ENCODE assay signal across 17 mouse cellular contexts in the genomic region with DNA sequence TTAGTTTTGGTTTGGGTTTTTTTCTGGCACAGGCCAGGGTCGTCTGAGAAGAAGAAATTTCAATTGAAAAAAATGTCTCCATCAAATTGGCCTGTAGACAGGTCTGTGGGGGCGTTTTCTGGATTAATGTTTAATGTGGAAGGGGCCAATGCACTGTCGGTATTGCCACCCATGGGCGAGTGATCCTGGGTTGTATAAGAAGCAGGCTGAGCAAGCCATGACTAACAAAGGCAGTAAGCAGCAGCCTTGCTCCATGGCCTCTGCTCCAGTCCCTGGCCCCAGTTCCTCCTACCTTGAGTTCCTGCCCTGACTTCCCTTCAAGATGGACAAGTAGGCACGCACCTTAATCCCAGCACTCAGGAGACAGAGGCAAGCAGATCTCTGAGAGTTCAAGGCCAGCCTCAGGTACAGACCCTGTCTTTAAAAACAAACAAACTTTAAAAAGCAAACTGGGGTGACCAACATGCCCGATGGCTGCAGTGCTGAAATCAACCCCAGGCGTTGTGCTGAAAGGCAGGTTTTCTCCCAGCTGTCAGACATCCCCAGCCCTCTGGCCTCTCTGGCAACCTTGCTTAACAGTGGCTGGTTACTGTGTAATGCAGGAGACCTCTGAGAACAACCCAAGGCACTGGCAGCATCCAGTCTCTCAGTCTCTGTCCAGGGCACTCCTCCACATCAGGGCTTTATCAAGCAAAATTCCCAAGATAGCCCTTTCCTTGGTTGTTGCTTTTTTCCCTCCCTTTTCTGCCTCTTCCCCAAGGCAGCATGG. TPM values are rescaled to one million over a fixed set of nuclear protein-coding genes. Genes with fewer than 3 reads are reported as not detected.
DNase-seq lines count a peak whose midpoint lies in the region; ATAC-seq and TF ChIP-seq lines count a peak whose summit lies in the region.
"Had no signal": no experiment of that assay in that cellular context is flagged by ENCODE, and none has a peak within 500 bp of the region (broad histone marks: within the 10 kb centered on the region; RNA-seq: fewer than 3 reads in every experiment).

No protein-coding gene starts in this region.

- peaks cover 20% of the 10 kb centered on the region for H3K4me1 ChIP-seq in liver, adult 2 months (ENCODE audit: control insufficient read depth, insufficient read depth, low read length)
- peaks cover 11 to 12% of the 10 kb centered on the region in 2 experiments for H3K4me1 ChIP-seq in ES-E14 (ENCODE audit: control insufficient read depth in 2 of 2, insufficient read depth in 2 of 2, low read length in 2 of 2, poor library complexity in 1 of 2)
- no peaks in the 10 kb centered on the region; the same call in 1 of the 2 replicates for H3K4me1 ChIP-seq in kidney, embryonic 16.5 days (ENCODE audit: insufficient read depth, low read length)

- H3K4me2 ChIP-seq in kidney, embryonic 16.5 days (replicated peaks; ENCODE audit: low read depth, low read length): no peak overlapping the region

- H3K9me3 ChIP-seq in ES-E14 (ENCODE audit: control insufficient read depth, insufficient read depth, low read depth, low read length): no peaks in the 10 kb centered on the region
- H3K9me3 ChIP-seq in kidney, embryonic 16.5 days (ENCODE audit: low read length): no peaks in the 10 kb centered on the region

- H3K9ac ChIP-seq in liver, adult 2 months (ENCODE audit: low read depth, low read length): no peak overlapping the region
- H3K9ac ChIP-seq in ES-E14 (ENCODE audit: insufficient read depth, low read depth, low read length, poor library complexity, severe bottlenecking): no peak overlapping the region; the same call in 1 of the 2 replicates
- H3K9ac ChIP-seq in kidney, embryonic 16.5 days (replicated peaks; ENCODE audit: low read length): no peak overlapping the region

- H3K27me3 ChIP-seq in liver, adult 2 months (ENCODE audit: control insufficient read depth, insufficient read depth, low read length): no peaks in the 10 kb centered on the region
- no peaks in the 10 kb centered on the region for H3K27me3 ChIP-seq in kidney, embryonic 16.5 days (ENCODE audit: insufficient read depth, low read length)

- 28% methylated on average over 7 of the region's 7 CpGs for WGBS in liver, adult 2 months
- 55% methylated on average over 7 of the region's 7 CpGs for WGBS in kidney, embryonic 16.5 days

- no peak for TF ChIP-seq CTCF in liver, adult 2 months (IDR thresholded peaks at IDR 0.05; ENCODE audit: low read depth, low read length)

- DNase-seq in adrenal gland, postnatal 14 days: peak; percentile 23
- DNase-seq in adrenal gland, postnatal 4 days (ENCODE audit: low spot score in 2 of 2): no peak
- DNase-seq in liver, adult 2 months (ENCODE audit: extremely low read depth, low read depth, low spot score): peak; percentile 56
- DNase-seq in liver (no peak), ES-E14 (ENCODE audit: low read depth, low spot score) (no peak)
- DNase-seq in right cerebral cortex, adult 2 months (ENCODE audit: low spot score in 2 of 2): no peak
- DNase-seq: adrenal gland, postnatal 25 days; cerebellum, postnatal 10 days; gastrocnemius, postnatal 10 days; heart, adult 18-20 months; heart, postnatal 4 days; lung, adult 2 months; lung, postnatal 36 days; thymus, adult 18-20 months had no signal

- ATAC-seq in kidney, embryonic 16.5 days (ENCODE audit: low FRiP score, low TSS enrichment): peak; percentile 69; the same call in 1 of the 2 replicates
- no peak for ATAC-seq in cerebellum, adult (ENCODE audit: insufficient number of reproducible peaks, low FRiP score, low TSS enrichment)
- ATAC-seq: CD4-positive, CD25-positive, alpha-beta regulatory T cell, adult 4 months had no signal

- peak overlapping the region; percentile 11 for H3K27ac ChIP-seq in liver, adult 2 months (replicated peaks; ENCODE audit: insufficient read depth, low read depth, low read length)
- peak overlapping the region; percentile 9; the same call in 1 of the 2 replicates for H3K27ac ChIP-seq in ES-E14 (ENCODE audit: insufficient read depth, low read depth, low read length, poor library complexity, severe bottlenecking)
- H3K27ac ChIP-seq in kidney, embryonic 16.5 days (ENCODE audit: low read length): peak overlapping the region; percentile 35; the same call in 1 of the 2 replicates

- no peaks in the 10 kb centered on the region for H3K36me3 ChIP-seq in liver, adult 2 months (ENCODE audit: control insufficient read depth, insufficient read depth, low read length)
- H3K36me3 ChIP-seq in ES-E14 (ENCODE audit: control insufficient read depth, insufficient read depth, low read length, poor library complexity, severe bottlenecking): no peaks in the 10 kb centered on the region
- no peaks in the 10 kb centered on the region for H3K36me3 ChIP-seq in kidney, embryonic 16.5 days (ENCODE audit: insufficient read depth, low read length)

- TF ChIP-seq POLR2A in liver, adult 2 months (IDR thresholded peaks at IDR 0.05; ENCODE audit: extremely low read depth, insufficient read depth, low read length): no peak

- in situ Hi-C loops in ES-E14 (cut with MboI; ENCODE audit: low sequenced_read_pairs in 2 of 2, unreplicated experiment in 2 of 2): no loop called here

- peaks cover 31% of the 10 kb centered on the region for H3K79me2 ChIP-seq in liver, adult 2 months (ENCODE audit: control insufficient read depth, insufficient read depth, low read length)

- no peak overlapping the region for H3K4me3 ChIP-seq in liver, adult 2 months (ENCODE audit: insufficient read depth, low read depth, low read length)
- H3K4me3 ChIP-seq in ES-E14 (ENCODE audit: insufficient read depth in 1 of 2, low read depth in 1 of 2, low read length in 2 of 2, poor library complexity in 1 of 2, severe bottlenecking in 1 of 2): no peak overlapping the region
- H3K4me3 ChIP-seq in kidney, embryonic 16.5 days (ENCODE audit: low read length): no peak overlapping the region

TF ChIP-seq in ES-E14, 5 proteins besides CTCF, POLR2A, EP300 and RAD21:
- TF ChIP-seq MAFK (IDR thresholded peaks at IDR 0.05; ENCODE audit: insufficient read depth, low read depth, low read length) (no peak), ZNF384 (IDR thresholded peaks at IDR 0.05; ENCODE audit: low read depth, low read length) (no peak), HCFC1 (IDR thresholded peaks at IDR 0.05; ENCODE audit: borderline replicate concordance, insufficient read depth, low read length) (no peak), ZC3H11A (IDR thresholded peaks at IDR 0.05; ENCODE audit: borderline replicate concordance, low read depth, low read length) (no peak), CHD2 (IDR thresholded peaks at IDR 0.05; ENCODE audit: low read depth, low read length) (no peak)

RNA-seq across cellular contexts. Expression of gene Pitpnc1, which starts 39.1 kb away (rescaled TPM):
- 25.8 and 34.1 TPM in 2 replicates for total RNA-seq in adrenal gland, postnatal 14 days (2021)
- total RNA-seq in adrenal gland, postnatal 4 days (2021): 10 to 100 TPM; 23.2 to 24.7 TPM
- total RNA-seq in liver, adult 2 months (2014; rRNA removed): 9.4 and 10.5 TPM in 2 replicates
- polyA plus RNA-seq in liver, adult 2 months (2012; rRNA removed): 3.5 and 4.1 TPM in 2 replicates
- 37.3 and 42.9 TPM in 2 replicates for total RNA-seq in ES-E14 (2012; rRNA removed)
- 21.5 and 23.0 TPM in 2 replicates for polyA plus RNA-seq in kidney, embryonic 16.5 days (2015; fragmentation: Nextera tagmentation; extraction: Ambion mirVana)

RNA-seq across cellular contexts. Expression of gene Psmd12, which starts 47.9 kb away (rescaled TPM):
- 87.1 and 95.0 TPM in 2 replicates for total RNA-seq in adrenal gland, postnatal 14 days (2021)
- total RNA-seq in adrenal gland, postnatal 4 days (2021): 10 to 100 TPM; 82.7 to 89.0 TPM
- 53.5 and 54.7 TPM in 2 replicates for total RNA-seq in liver, adult 2 months (2014; rRNA removed)
- 14.5 and 15.9 TPM in 2 replicates for polyA plus RNA-seq in liver, adult 2 months (2012; rRNA removed)
- total RNA-seq in ES-E14 (2012; rRNA removed): 72.7 and 140 TPM in 2 replicates
- 178 and 180 TPM in 2 replicates for polyA plus RNA-seq in kidney, embryonic 16.5 days (2015; fragmentation: Nextera tagmentation; extraction: Ambion mirVana)

Comparison
In these comparisons a context has a peak if more than half of its experiments do, and no peak if none do; other contexts are left out.
1. DNase-seq: peak in adrenal gland, postnatal 14 days (single experiment) and liver, adult 2 months (single experiment); none in adrenal gland, postnatal 4 days (0 of 2), liver (single experiment), ES-E14 (single experiment) and right cerebral cortex, adult 2 months (0 of 2).
2. Peak in every context shown above with its lines, with median percentiles within 50 percentile points of each other: H3K27ac ChIP-seq.